Mouse (Mus musculus) adrenal gland, postnatal 4 days (tissue): Measurements from ENCODE around the gene Herc1. TPM values are rescaled to one million over a fixed set of nuclear protein-coding genes. Genes with fewer than 3 reads are reported as not detected.

ENCODE experiments used
- DNase-seq, 2 experiments: peaks; one replicate each; pipeline ENCODE4 v3.0.0; 2021 to 2022; ENCODE audit warnings: low spot score in 2 of 2, mixed read lengths in 2 of 2
- total RNA-seq, 2 experiments: library from RNA; stranded (reverse); gene quantifications; 2 replicates each; pipeline ENCODE4 v1.2.3; 2021

Herc1 gene
- total RNA-seq, 2 experiments from 2014 or later: 43.3 to 51.3 TPM

- no peak for DNase-seq
These were observed 138.5 kb downstream of the Herc1 start for GRCm38 (mm10) chr9:66488786-66489185.

GRCm38 (mm10) chr9:66492361-66492760, 142.1 kb downstream of the Herc1 start:
- no peak for DNase-seq

GRCm38 (mm10) chr9:66493992-66494391, 143.7 kb downstream of the Herc1 start:
- no peak for DNase-seq

- no peak for DNase-seq
These were observed 151.0 kb downstream of the Herc1 start for GRCm38 (mm10) chr9:66501248-66501647.

- DNase-seq: no peak
These were observed 153.7 kb downstream of the Herc1 start for GRCm38 (mm10) chr9:66503879-66504411.

- no peak for DNase-seq
These were observed 154.3 kb downstream of the Herc1 start for GRCm38 (mm10) chr9:66504518-66504917.

- DNase-seq: no peak
These were observed 155.1 kb downstream of the Herc1 start for GRCm38 (mm10) chr9:66505141-66505917.

- DNase-seq: no peak
These were observed 155.8 kb downstream of the Herc1 start for GRCm38 (mm10) chr9:66506011-66506410.

- no peak for DNase-seq
These were observed 156.2 kb downstream of the Herc1 start for GRCm38 (mm10) chr9:66506424-66506823.

GRCm38 (mm10) chr9:66507684-66508083, 157.4 kb downstream of the Herc1 start:
- DNase-seq: no peak

- DNase-seq: no peak
These were observed 158.7 kb downstream of the Herc1 start for GRCm38 (mm10) chr9:66508890-66509399.

- DNase-seq: no peak
These were observed 160.1 kb downstream of the Herc1 start for GRCm38 (mm10) chr9:66510351-66510841.

GRCm38 (mm10) chr9:66510944-66511343, 160.7 kb downstream of the Herc1 start:
- no peak for DNase-seq

- DNase-seq: peak; percentile 83 to 85
These were observed 161.5 kb downstream of the Herc1 start for GRCm38 (mm10) chr9:66511580-66512350.

GRCm38 (mm10) chr9:66512351-66512671, 162.1 kb downstream of the Herc1 start:
- peak; percentile 47 to 69 for DNase-seq

- DNase-seq: no peak
These were observed 162.9 kb downstream of the Herc1 start for GRCm38 (mm10) chr9:66513150-66513549.

GRCm38 (mm10) chr9:66513661-66514255, 163.5 kb downstream of the Herc1 start:
- no peak for DNase-seq

GRCm38 (mm10) chr9:66514256-66514770, 164.1 kb downstream of the Herc1 start, which contains the start of gene Fbxl22:
Gene Fbxl22, minus strand, starts transcription at chr9:66514593.
- DNase-seq: no peak

GRCm38 (mm10) chr9:66515115-66515514, 164.9 kb downstream of the Herc1 start:
- no peak for DNase-seq

- no peak for DNase-seq
These were observed 165.5 kb downstream of the Herc1 start for GRCm38 (mm10) chr9:66515680-66516210.
